Mouse (Mus musculus): ENCODE measurements around the gene Lpar3. TPM values are rescaled to one million over a fixed set of nuclear protein-coding genes. Genes with fewer than 3 reads are reported as not detected.

Lpar3 gene
- polyA plus RNA-seq, 1 experiment from 2014 or later = 0.68 TPM

GRCm38 (mm10) chr3:146216561-146216960 is 4.2 kb upstream of the Lpar3 start:
- no peaks in the 10 kb centered on the region for H3K36me3 ChIP-seq
- no peaks in the 10 kb centered on the region for H3K9me3 ChIP-seq
- H3K27ac ChIP-seq = no peak overlapping the region
- H3K4me3 ChIP-seq = no peak overlapping the region
- WGBS = 93% methylated on average over 3 of the region's 3 CpGs
- H3K4me1 ChIP-seq (replicated peaks) = peaks cover 12% of the 10 kb centered on the region; the same call in 1 of the 2 replicates
- peaks cover 27% of the 10 kb centered on the region for H3K27me3 ChIP-seq (ENCODE audit: insufficient read depth, poor library complexity, severe bottlenecking)
- DNase-seq (ENCODE audit: low spot score) = no peak

DNA sequence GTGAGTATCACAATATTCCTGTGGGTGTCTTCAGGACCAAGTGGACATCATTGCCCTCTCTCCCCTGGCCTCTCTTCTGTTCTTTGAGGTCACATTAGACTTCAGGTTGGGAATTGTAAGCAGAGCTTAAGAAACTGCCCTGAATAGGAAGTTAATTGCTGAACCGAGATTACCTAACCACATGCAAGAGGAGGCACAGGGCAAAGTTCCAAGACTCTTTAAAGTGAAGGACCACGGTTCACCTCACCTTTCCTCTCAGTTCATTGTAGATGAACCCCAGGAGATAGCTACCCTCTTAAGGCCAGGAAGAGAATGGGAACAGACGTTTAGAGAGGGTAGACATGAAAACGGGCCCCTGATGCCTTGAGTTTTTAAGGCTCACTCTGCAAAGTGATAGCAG is 3.5 kb downstream of the Lpar3 start:
- no peaks in the 10 kb centered on the region for H3K9me3 ChIP-seq
- no peak overlapping the region for H3K27ac ChIP-seq
- H3K27me3 ChIP-seq (ENCODE audit: insufficient read depth, poor library complexity, severe bottlenecking) = peaks cover 54% of the 10 kb centered on the region
- DNase-seq (ENCODE audit: low spot score) = no peak
- H3K36me3 ChIP-seq = no peaks in the 10 kb centered on the region
- WGBS = 80% methylated on average over 4 of the region's 4 CpGs
- H3K4me1 ChIP-seq (replicated peaks) = peaks cover 29% of the 10 kb centered on the region; the same call in 1 of the 2 replicates
- no peak overlapping the region for H3K4me3 ChIP-seq

DNA sequence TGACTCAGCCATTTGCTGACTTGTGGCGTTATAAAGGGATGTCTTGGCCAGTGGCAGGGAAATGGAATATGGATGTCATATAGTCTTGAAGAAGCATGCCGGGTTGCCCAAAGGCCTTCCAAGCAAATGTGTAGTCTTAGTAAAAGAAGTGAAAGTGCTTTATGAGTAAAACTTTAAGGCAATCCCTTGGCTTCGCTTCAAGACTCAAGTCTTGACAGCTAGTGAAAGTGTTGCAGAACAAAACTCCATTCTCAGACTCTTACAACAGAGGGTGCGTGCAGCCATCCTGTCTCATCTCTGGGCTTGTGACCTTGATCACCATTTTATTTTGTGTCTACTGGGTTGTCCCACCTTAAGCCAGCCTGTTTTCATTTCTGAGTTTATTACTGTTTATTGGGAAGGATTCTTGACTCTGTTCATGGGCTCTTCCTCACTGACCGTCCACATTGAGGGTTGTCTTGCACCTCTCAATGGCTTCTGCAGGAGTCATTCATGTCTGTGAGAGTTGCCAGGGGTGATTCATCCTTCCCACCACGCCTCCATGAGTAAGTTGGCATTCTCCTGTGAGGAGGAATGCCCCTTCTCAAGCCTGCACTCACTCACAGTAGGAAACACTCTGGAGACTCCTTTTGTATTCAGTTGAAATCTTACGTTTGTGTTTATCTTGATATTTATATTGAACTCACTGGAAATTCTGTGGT is 4.4 kb downstream of the Lpar3 start:
- H3K27me3 ChIP-seq (ENCODE audit: insufficient read depth, poor library complexity, severe bottlenecking) = peaks cover 45% of the 10 kb centered on the region
- no peaks in the 10 kb centered on the region for H3K36me3 ChIP-seq
- H3K27ac ChIP-seq = no peak overlapping the region
- no peaks in the 10 kb centered on the region for H3K9me3 ChIP-seq
- peaks cover 31% of the 10 kb centered on the region; the same call in 1 of the 2 replicates for H3K4me1 ChIP-seq (replicated peaks)
- H3K4me3 ChIP-seq = no peak overlapping the region
- WGBS = 80% methylated on average over 7 of the region's 7 CpGs
- no peak for DNase-seq (ENCODE audit: low spot score)

- Histone ChIP-seq H3K9me3 (no peaks in the 10 kb centered on the region), H3K27ac (no peak overlapping the region), H3K4me3 (no peak overlapping the region), H3K4me1 (replicated peaks) (peaks cover 16% of the 10 kb centered on the region; the same call in 1 of the 2 replicates), H3K36me3 (no peaks in the 10 kb centered on the region), H3K27me3 (ENCODE audit: insufficient read depth, poor library complexity, severe bottlenecking) (peaks cover 23% of the 10 kb centered on the region)
- 63% methylated on average over 3 of the region's 3 CpGs for WGBS
- DNase-seq (ENCODE audit: low spot score) = no peak
These were observed 6.7 kb downstream of the Lpar3 start for GRCm38 (mm10) chr3:146227427-146227826.

DNA sequence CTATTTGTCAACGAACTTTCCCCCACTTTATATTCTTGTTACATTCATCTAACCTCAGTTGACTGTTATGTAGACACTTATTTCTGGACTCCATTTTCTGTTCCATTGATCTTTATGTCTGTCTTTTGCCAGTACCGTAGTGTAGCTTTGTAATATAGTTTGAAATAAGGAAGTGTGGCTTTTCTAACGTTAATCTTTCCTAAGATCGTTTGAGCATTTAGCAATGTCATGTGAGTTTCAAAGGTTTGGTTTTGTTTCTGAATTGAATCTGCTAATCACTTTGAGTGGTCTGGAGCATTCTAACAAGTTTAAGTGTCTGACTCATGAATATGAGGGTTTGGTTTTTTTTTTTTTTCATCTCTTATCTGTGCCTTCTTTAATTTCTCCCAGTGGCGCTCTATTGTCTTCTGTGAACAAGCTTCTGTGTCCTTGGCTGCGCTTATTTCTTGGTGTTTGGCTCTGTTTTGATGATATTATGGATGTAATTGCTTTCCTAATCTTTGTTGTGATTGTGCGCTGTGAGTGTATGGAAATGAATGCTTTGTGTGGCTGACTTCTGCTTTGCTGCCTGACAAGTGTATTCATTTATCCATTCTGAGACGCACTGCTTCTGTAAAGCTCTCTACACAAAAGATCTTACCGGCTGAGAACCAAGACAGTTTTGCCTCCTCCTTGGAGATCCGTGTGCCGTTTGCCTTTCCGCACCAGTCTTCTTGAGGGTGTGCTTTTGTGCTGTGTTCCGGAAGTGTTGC is 8.0 kb downstream of the Lpar3 start:
- no peak for DNase-seq (ENCODE audit: low spot score)
- Histone ChIP-seq H3K4me1 (replicated peaks) (peaks cover 16% of the 10 kb centered on the region; the same call in 1 of the 2 replicates), H3K27me3 (ENCODE audit: insufficient read depth, poor library complexity, severe bottlenecking) (peaks cover 11% of the 10 kb centered on the region), H3K4me3 (no peak overlapping the region), H3K36me3 (no peaks in the 10 kb centered on the region), H3K9me3 (no peaks in the 10 kb centered on the region), H3K27ac (no peak overlapping the region)
- WGBS = 72% methylated on average over 13 of the region's 13 CpGs

DNA sequence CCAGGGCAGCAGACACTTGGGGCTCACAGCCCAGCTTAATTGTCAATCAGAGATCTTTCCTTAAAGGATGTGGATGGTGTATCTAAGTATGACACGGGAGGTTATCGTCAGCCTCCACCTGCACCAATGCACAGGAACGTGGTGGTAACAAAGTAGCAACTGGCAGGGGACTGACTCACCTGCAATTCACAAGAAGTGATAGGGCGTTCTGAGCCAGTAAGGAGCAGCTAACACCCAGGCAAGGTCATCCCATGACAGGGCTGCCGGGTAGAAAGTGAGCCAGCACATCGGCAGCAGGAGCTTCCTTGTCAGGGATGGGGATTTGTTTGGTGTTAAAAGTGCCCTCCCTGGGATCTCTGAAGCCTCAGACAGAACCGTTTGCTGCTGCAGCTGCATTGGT is 11.9 kb downstream of the Lpar3 start:
- Histone ChIP-seq H3K27me3 (ENCODE audit: insufficient read depth, poor library complexity, severe bottlenecking) (no peaks in the 10 kb centered on the region), H3K36me3 (no peaks in the 10 kb centered on the region), H3K4me3 (no peak overlapping the region), H3K4me1 (replicated peaks) (peaks cover 13% of the 10 kb centered on the region; the same call in 1 of the 2 replicates), H3K27ac (no peak overlapping the region), H3K9me3 (no peaks in the 10 kb centered on the region)
- no peak for DNase-seq (ENCODE audit: low spot score)
- WGBS = 75% methylated on average over 7 of the region's 7 CpGs

- WGBS = 66% methylated on average over 4 of the region's 4 CpGs
- Histone ChIP-seq H3K4me1 (replicated peaks) (peaks cover 7% of the 10 kb centered on the region; the same call in 1 of the 2 replicates), H3K27me3 (ENCODE audit: insufficient read depth, poor library complexity, severe bottlenecking) (no peaks in the 10 kb centered on the region), H3K4me3 (no peak overlapping the region), H3K27ac (no peak overlapping the region), H3K36me3 (no peaks in the 10 kb centered on the region), H3K9me3 (no peaks in the 10 kb centered on the region)
- DNase-seq (ENCODE audit: low spot score) = no peak
These were observed 13.0 kb downstream of the Lpar3 start for GRCm38 (mm10) chr3:146233741-146234140.

- WGBS = 77% methylated on average over 10 of the region's 10 CpGs
- Histone ChIP-seq H3K4me3 (no peak overlapping the region), H3K9me3 (no peaks in the 10 kb centered on the region), H3K4me1 (replicated peaks) (no peaks in the 10 kb centered on the region), H3K36me3 (no peaks in the 10 kb centered on the region), H3K27ac (no peak overlapping the region), H3K27me3 (ENCODE audit: insufficient read depth, poor library complexity, severe bottlenecking) (no peaks in the 10 kb centered on the region)
- no peak for DNase-seq (ENCODE audit: low spot score)
These were observed 13.8 kb downstream of the Lpar3 start for GRCm38 (mm10) chr3:146234530-146234929.

GRCm38 (mm10) chr3:146236280-146236679 is 15.5 kb downstream of the Lpar3 start:
- no peaks in the 10 kb centered on the region for H3K27me3 ChIP-seq (ENCODE audit: insufficient read depth, poor library complexity, severe bottlenecking)
- 80% methylated on average over 8 of the region's 8 CpGs for WGBS
- no peak for DNase-seq (ENCODE audit: low spot score)
- H3K9me3 ChIP-seq = no peaks in the 10 kb centered on the region
- H3K27ac ChIP-seq = no peak overlapping the region
- H3K4me3 ChIP-seq = no peak overlapping the region
- H3K4me1 ChIP-seq (replicated peaks) = no peaks in the 10 kb centered on the region
- H3K36me3 ChIP-seq = no peaks in the 10 kb centered on the region

- Histone ChIP-seq H3K9me3 (no peaks in the 10 kb centered on the region), H3K4me3 (no peak overlapping the region), H3K27ac (no peak overlapping the region), H3K27me3 (ENCODE audit: insufficient read depth, poor library complexity, severe bottlenecking) (no peaks in the 10 kb centered on the region), H3K4me1 (replicated peaks) (no peaks in the 10 kb centered on the region), H3K36me3 (no peaks in the 10 kb centered on the region)
- WGBS = 88% methylated on average over 5 of the region's 5 CpGs
- no peak for DNase-seq (ENCODE audit: low spot score)
These were observed 16.9 kb downstream of the Lpar3 start for GRCm38 (mm10) chr3:146237676-146238075.

- Histone ChIP-seq H3K9me3 (no peaks in the 10 kb centered on the region), H3K4me3 (no peak overlapping the region), H3K4me1 (replicated peaks) (0 out of 2 replicates have a peak, but pooled peaks cover under 1% of the 10 kb centered on the region), H3K27ac (no peak overlapping the region), H3K36me3 (no peaks in the 10 kb centered on the region), H3K27me3 (ENCODE audit: insufficient read depth, poor library complexity, severe bottlenecking) (no peaks in the 10 kb centered on the region)
- WGBS = 92% methylated on average over 1 of the region's 1 CpGs
- no peak for DNase-seq (ENCODE audit: low spot score)
These were observed 23.9 kb downstream of the Lpar3 start for GRCm38 (mm10) chr3:146244630-146245029.

DNA sequence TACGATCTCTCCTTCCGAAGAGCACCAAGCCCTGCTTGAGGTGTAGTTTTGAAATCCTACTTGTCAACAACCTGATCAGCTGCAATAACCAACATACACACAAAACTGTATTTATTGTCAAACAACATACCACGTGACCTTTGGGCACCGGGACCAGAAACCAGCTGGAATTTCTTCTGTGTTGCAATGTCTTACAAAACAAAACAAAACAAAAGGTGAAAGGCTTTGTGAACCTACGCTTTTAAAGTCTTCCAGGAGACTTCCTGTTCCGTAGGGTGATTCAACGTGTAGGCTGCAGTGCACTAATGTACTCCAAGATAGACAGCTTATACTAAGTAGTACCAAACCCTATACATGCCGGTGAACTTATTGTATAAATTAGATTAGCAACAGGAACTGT is 25.8 kb downstream of the Lpar3 start:
- WGBS = 82% methylated on average over 8 of the region's 8 CpGs
- no peak overlapping the region for H3K27ac ChIP-seq
- no peaks in the 10 kb centered on the region for H3K36me3 ChIP-seq
- H3K4me3 ChIP-seq = no peak overlapping the region
- H3K4me1 ChIP-seq (replicated peaks) = 0 out of 2 replicates have a peak, but pooled peaks cover 6% of the 10 kb centered on the region
- no peaks in the 10 kb centered on the region for H3K9me3 ChIP-seq
- no peaks in the 10 kb centered on the region for H3K27me3 ChIP-seq (ENCODE audit: insufficient read depth, poor library complexity, severe bottlenecking)
- no peak for DNase-seq (ENCODE audit: low spot score)

GRCm38 (mm10) chr3:146246992-146247391 is 26.2 kb downstream of the Lpar3 start:
- WGBS = 94% methylated on average over 2 of the region's 2 CpGs
- Histone ChIP-seq H3K9me3 (no peaks in the 10 kb centered on the region), H3K27me3 (ENCODE audit: insufficient read depth, poor library complexity, severe bottlenecking) (no peaks in the 10 kb centered on the region), H3K4me1 (replicated peaks) (0 out of 2 replicates have a peak, but pooled peaks cover 6% of the 10 kb centered on the region), H3K4me3 (no peak overlapping the region), H3K36me3 (no peaks in the 10 kb centered on the region), H3K27ac (no peak overlapping the region)
- no peak for DNase-seq (ENCODE audit: low spot score)

All from hindbrain, embryonic 10.5 days (tissue).